Mouse (Mus musculus) skeletal muscle tissue, adult 2 months (tissue): Measurements from ENCODE around the gene Spsb4.
A peak's percentile ranks its signal among the peaks of the same experiment; 100 is the strongest.

Source experiments
- DNase-seq: peaks from one replicate; pipeline ENCODE4 v3.0.0-alpha.2; 2012; ENCODE audit warnings: low read depth, low spot score

Spsb4 gene

DNA sequence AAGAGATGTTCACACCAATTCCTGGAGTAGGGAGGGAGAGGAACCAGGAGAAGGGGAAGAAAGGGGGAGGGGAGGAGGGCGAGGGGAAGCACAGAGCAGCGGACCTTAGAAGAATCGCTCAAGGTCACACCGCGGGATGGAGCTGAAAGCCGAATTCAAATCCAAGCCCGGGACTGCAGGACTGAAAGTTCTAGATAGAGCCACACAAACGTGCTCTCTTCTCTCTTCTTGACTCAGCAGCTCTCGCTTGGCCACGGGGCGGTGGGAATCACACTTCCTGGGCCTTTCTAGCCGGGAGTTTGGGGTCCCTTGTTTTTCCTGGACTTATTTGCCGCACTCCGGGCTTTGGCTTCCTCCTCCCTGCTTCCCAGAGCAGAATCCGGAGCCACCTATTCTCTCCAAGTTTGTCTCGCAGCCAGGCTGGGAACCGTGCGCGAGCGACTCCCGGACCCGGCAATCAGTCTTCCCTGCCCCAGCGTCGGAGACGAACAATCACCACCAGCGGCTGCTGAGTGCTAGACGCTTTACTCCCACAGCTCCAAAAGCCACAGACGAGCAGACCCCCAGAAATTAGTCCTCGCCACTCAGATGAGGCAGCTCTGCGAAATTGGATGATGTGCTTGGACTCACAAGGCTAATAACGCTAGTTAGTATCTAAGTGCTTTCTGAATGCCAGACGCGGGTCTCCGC lies 1.4 kb downstream of the Spsb4 start:
- no peak for DNase-seq

- DNase-seq, result no peak
Measured at GRCm38 (mm10) chr9:97015751-97016150, 2.9 kb downstream of the Spsb4 start.

- no peak for DNase-seq
Measured at GRCm38 (mm10) chr9:97013698-97014097, 4.9 kb downstream of the Spsb4 start.

DNA sequence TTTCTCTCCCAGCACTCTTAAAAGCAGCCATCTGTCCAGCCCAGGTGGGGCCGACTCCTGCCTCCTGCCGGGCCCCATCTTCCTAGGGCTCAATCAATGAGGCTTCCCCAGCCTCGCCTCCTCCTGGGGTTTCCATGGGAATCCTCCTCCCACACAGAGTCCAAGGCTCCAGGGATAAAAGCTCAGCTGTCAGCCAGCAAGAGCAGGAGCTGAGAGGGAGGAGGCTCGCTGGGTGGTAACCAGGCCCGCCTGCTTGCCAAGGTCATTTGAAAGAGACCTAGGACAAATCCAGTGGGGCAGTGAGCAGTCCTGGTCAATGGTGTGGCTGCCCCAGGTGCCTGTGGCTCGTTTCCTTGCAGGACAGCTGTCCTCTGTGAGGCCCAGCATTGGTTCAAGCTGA lies 5.5 kb downstream of the Spsb4 start:
- no peak for DNase-seq

GRCm38 (mm10) chr9:97011454-97012195 lies 7.0 kb downstream of the Spsb4 start:
- DNase-seq, result no peak

DNA sequence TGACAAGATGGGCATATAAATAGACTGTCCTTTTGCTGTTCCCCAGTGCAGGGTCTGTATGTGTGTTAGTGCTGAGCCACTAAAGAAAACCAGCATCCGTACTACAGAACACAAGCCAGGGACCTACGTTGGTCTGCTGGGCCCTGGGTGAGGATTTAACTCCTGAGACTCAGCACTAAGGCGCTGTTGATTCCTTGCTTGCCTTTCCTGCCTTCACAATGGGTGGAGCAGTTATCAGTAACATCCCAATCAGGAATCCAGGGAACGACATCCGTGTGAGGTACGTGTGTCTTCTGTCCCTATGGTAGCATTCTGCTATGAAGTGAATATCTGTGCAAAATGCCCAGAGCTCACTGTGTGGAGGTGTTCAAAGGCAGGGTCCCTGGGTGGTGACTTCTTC lies 8.2 kb downstream of the Spsb4 start:
- DNase-seq, result no peak

DNA sequence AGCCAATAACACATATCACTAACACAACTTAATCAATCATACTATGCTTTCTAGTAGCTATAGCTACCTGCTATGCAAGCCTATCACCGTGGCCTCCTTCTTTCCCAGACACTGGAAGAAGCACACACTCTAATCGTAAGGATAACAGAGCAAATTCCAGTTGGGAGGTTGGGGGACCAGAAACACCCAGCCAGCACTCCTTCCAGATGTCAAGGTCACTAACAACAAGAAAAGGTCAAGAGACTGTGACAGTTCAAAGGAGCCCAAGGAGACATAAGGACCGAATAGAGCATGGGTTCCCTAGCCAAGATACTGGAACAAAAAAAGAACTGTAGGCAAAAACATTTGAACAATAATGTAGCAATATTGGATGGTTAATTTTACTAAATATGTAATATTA lies 13.9 kb downstream of the Spsb4 start:
- DNase-seq, result no peak

DNA sequence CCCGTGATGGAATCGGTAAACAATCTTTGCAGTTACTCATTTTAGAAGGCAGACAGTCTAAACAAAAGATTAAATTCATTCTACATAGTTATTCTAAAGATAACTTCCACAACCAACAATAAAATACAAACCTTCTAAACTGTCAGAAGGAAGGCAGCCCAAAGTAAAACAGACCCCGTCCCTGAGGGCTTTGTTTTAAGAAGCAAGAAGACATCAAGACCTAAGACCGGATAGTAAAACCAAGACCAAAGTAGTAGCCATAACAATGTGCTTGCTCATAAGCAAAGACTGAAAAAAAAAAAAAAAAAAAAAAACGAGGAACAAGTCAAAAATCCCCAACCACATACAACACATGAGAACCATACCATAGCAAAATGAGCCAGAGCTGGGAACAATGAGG lies 15.5 kb downstream of the Spsb4 start:
- no peak for DNase-seq

DNA sequence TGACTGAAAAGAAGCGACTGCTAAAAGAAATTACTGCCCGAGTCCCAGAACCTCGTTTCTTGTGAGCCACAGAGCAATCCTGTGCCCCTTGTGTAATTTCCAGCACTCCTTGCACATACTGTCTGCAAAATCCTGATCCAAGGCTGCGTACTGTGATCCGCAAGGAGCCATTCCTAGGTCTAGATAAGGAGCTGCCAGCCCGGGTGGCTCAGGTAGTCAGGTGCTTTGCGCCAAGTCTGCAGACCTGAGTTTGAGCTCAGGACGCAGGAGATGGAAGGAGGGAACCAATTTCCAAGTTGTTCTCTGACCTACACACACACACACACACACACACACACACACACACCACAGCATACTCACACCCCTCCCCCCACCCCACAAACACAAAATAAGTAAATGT lies 16.0 kb downstream of the Spsb4 start:
- no peak for DNase-seq

GRCm38 (mm10) chr9:97002025-97002424 lies 16.6 kb downstream of the Spsb4 start:
- no peak for DNase-seq

DNA sequence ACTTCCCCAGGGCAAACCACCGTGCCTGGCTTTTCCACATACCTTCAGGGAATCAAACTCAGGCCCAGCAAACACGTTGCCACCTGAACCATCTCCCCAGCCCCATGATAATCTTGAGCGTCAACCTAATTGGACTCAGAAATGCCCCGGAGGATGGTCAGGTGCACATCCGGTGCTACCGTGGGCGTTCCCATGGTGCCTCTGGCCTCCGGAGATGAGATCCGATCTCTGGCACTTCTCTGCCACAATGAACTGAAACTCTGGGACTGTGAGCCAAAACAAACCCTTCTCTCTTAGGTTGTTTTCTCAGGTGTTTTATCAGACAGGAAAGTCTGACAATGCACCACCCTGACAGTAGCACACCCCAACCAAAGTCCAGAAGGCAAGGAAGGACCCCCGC lies 17.2 kb downstream of the Spsb4 start:
- no peak for DNase-seq

- DNase-seq, result no peak
Measured at GRCm38 (mm10) chr9:96995717-96996116, 22.9 kb downstream of the Spsb4 start.

- DNase-seq, result no peak
Measured at GRCm38 (mm10) chr9:96994733-96995132, 23.9 kb downstream of the Spsb4 start.

DNA sequence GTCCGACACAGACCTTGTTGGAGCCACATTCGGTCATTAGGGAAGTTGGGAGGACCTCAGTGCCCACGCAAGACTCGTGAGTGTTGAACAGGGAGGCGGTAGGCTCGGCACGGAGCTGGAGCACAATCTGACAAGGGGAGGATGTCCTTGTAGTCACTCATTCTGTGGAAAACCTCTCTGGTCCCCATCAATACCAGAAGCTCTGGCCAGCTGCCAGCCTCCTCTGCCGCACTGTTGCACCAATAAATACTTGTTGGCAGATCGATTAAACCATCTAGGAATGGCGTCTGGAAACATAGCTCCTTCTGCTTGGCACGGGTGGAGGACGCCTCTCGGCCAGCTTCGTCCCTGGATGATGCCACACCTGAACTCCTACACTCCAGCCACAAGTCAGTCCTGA lies 27.5 kb downstream of the Spsb4 start:
- no peak for DNase-seq

DNA sequence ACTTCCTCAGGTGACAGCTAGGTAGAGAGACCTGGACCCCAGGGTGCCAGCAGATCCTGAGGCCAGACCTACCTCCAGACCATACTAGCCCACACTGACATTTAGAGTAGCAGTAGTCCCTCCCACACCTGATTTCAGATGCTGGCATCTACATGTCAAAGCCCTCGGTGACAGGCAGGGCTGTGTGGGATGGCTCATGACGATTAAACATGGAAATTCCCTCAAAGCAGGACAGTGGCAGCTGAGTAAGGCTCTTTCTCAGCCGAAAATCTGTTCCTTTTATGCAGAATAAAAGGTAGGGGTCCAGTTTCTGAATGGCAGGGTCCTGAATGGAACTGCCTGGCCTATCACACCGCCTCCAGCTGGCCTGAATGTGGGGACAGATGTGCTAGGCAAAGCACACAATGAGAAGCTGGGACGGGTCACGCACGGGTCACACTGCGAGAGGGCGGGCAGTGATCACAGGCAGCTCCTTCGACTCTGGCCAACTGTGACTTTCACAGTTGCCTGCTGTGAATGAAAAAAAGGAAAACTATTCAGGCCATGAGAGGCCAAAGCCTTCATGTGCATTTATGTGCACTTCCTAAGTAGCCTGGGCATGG lies 29.2 kb downstream of the Spsb4 start:
- peak; percentile 24 for DNase-seq

DNA sequence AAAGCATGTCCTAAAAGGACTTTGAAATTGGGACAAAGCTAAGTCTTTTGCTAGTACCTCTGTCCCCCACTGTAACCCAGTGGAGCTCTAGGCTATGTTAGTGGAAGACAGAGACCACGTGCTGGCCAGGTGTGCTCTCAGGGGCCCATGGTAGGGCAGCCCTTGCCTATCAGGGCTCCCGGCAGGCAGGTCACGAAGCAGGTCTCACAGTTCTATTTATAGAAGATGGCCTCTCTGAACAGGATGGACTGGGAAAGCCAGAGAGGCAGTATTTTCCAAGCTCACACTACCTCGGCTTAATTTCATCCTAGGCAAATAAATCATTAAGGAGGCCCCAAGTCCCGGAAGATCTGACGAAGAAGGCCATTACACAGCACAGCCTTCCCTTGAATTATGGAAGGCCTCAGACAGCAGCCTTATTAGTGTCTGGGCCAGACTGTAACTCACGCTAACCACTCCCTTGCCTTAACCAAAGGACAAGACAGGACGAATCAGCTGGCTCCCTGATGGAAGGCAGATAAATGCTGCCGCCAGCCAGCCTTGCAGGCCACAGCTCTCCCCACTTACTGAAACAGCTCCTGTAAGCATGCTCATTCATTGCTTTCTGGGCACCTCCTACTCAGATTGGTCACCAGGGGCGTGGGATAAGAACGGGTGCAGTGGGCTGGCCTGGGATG lies 31.7 kb downstream of the Spsb4 start:
- peak; percentile 52 for DNase-seq

- no peak for DNase-seq
Measured at GRCm38 (mm10) chr9:96984034-96984433, 34.6 kb downstream of the Spsb4 start.

- no peak for DNase-seq
Measured at GRCm38 (mm10) chr9:96982940-96983339, 35.7 kb downstream of the Spsb4 start.

DNA sequence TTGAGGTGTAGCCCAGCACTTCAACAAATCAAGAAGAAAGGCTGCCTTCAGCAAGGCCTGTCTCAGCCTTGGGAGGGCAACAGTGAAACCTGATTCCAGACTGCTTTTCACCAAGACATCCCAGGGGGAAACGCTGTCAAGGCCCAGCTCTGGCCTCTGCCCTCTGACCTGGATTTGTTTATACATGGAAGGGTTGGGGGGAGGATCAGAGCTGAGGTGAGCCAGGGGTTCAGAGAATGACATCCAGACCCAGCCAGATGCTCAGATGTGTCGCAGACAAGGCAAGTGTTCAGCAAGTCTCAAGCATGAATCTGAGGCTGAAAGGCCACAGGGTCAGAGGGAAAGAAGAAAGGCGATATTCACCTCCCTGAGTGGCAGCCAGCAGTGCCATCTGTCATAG lies 36.3 kb downstream of the Spsb4 start:
- no peak for DNase-seq

DNA sequence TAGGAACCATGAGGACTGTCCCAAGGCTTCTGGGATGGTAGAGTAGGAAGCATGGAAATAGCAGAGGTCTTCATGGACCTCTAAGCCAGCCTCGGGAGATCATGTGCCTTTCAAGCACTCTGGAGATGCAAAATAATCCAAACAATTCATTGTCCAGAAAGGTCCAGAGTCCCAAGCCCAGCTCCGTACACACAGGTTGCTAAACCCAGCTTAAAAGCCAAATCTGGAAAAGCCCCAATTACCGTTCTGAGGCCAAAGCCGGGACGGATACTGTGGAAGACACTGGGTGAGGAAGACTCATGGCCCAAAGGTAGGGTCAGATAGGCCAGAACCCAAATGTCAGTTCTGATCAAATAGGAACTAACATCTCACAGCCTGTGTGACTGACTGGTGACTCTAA lies 36.8 kb downstream of the Spsb4 start:
- DNase-seq, result no peak

DNA sequence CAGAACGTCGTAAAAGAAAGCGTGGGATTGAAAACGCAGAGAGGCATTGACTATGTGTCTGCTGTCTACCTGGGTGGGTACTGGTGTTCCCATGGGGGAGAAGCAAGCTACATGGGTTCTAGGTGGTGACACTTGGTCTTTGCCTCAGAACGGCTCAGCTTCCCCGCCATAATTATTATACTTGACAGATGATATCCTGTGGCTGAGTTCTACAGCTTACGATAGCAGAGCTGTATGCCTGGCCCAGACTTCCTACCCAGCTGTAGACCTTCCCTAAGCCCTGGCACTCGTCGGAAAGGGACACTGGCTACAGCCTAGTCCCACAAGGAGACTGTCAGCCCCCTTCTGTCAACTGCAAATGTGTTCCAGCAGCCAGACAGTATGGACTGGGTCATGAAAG lies 37.5 kb downstream of the Spsb4 start:
- no peak for DNase-seq
